Mouse (Mus musculus): Measurements from ENCODE around the gene Btnl10. TPM values are rescaled to one million over a fixed set of nuclear protein-coding genes. Genes with fewer than 3 reads are reported as not detected.
A peak's percentile ranks its signal among the peaks of the same experiment; 100 is the strongest.

Gene Btnl10
- polyA plus RNA-seq, 1 experiment from 2014 or later, result 0.10 TPM

GRCm38 (mm10) chr11:58904410-58904718, 13.3 kb upstream of the Btnl10 start:
- Histone ChIP-seq H3K9me3 (ENCODE audit: low read length) (no peaks in the 10 kb centered on the region), H3K9ac (replicated peaks; ENCODE audit: low read length) (peak overlapping the region; percentile 70), H3K4me3 (ENCODE audit: low read length) (peak overlapping the region; percentile 90), H3K36me3 (ENCODE audit: insufficient read depth, low read length) (peaks cover 21% of the 10 kb centered on the region; the same call in 1 of the 2 replicates), H3K4me2 (replicated peaks; ENCODE audit: low read depth, low read length) (peak overlapping the region; percentile 90), H3K27ac (ENCODE audit: low read length) (peak overlapping the region; percentile 61), H3K4me1 (ENCODE audit: insufficient read depth, low read length) (peaks cover 12% of the 10 kb centered on the region), H3K27me3 (ENCODE audit: insufficient read depth, low read length) (no peaks in the 10 kb centered on the region)
- ATAC-seq (ENCODE audit: low FRiP score, low TSS enrichment), result peak; percentile 5; the same call in 1 of the 2 replicates
- 2% methylated on average over 8 of the region's 8 CpGs for WGBS

- H3K4me3 ChIP-seq (ENCODE audit: low read length), result no peak overlapping the region; the same call in 1 of the 2 replicates
- H3K27me3 ChIP-seq (ENCODE audit: insufficient read depth, low read length), result no peaks in the 10 kb centered on the region
- peaks cover 12% of the 10 kb centered on the region for H3K4me1 ChIP-seq (ENCODE audit: insufficient read depth, low read length)
- peak overlapping the region; percentile 90; the same call in 1 of the 2 replicates for H3K4me2 ChIP-seq (replicated peaks; ENCODE audit: low read depth, low read length)
- no peak overlapping the region for H3K9ac ChIP-seq (replicated peaks; ENCODE audit: low read length)
- H3K27ac ChIP-seq (ENCODE audit: low read length), result no peak overlapping the region
- no peaks in the 10 kb centered on the region for H3K9me3 ChIP-seq (ENCODE audit: low read length)
- WGBS, result 56% methylated on average over 6 of the region's 6 CpGs
- ATAC-seq (ENCODE audit: low FRiP score, low TSS enrichment), result no peak
- H3K36me3 ChIP-seq (ENCODE audit: insufficient read depth, low read length), result peaks cover 19% of the 10 kb centered on the region; the same call in 1 of the 2 replicates
Measured at GRCm38 (mm10) chr11:58904838-58905237, 12.9 kb upstream of the Btnl10 start.

DNA sequence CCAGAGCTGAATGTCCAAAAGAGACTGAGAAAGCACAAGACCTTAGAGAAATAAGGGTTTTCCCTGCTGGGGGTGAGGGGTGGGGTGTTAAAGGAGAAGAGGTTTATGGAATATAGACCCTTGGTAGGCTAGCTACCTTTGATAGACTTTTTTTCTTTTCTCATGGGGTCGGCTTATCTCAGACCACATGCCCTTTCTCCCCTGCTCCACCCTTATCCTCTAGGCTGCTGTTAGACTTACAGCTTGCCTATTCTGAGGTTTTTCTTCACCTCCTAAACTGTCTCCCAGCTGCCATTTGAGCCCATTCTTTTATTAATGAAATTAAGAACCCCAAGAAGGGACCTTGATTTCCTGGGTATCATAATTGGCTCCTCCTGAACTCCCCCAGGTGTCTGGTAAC, 3.9 kb upstream of the Btnl10 start:
- Histone ChIP-seq H3K4me1 (ENCODE audit: insufficient read depth, low read length) (no peaks in the 10 kb centered on the region), H3K9me3 (ENCODE audit: low read length) (no peaks in the 10 kb centered on the region), H3K27me3 (ENCODE audit: insufficient read depth, low read length) (no peaks in the 10 kb centered on the region), H3K36me3 (ENCODE audit: insufficient read depth, low read length) (no peaks in the 10 kb centered on the region), H3K4me3 (ENCODE audit: low read length) (no peak overlapping the region), H3K27ac (ENCODE audit: low read length) (no peak overlapping the region), H3K9ac (replicated peaks; ENCODE audit: low read length) (no peak overlapping the region), H3K4me2 (replicated peaks; ENCODE audit: low read depth, low read length) (no peak overlapping the region)
- 67% methylated on average over 1 of the region's 1 CpGs for WGBS
- no peak for ATAC-seq (ENCODE audit: low FRiP score, low TSS enrichment)

- Histone ChIP-seq H3K36me3 (ENCODE audit: insufficient read depth, low read length) (no peaks in the 10 kb centered on the region), H3K9me3 (ENCODE audit: low read length) (no peaks in the 10 kb centered on the region), H3K27me3 (ENCODE audit: insufficient read depth, low read length) (no peaks in the 10 kb centered on the region), H3K9ac (replicated peaks; ENCODE audit: low read length) (peak overlapping the region; percentile 61), H3K4me2 (replicated peaks; ENCODE audit: low read depth, low read length) (peak overlapping the region; percentile 56), H3K27ac (ENCODE audit: low read length) (no peak overlapping the region), H3K4me3 (ENCODE audit: low read length) (peak overlapping the region; percentile 33), H3K4me1 (ENCODE audit: insufficient read depth, low read length) (no peaks in the 10 kb centered on the region)
- 17% methylated on average over 17 of the region's 17 CpGs for WGBS
- ATAC-seq (ENCODE audit: low FRiP score, low TSS enrichment), result peak; percentile 54
Measured at GRCm38 (mm10) chr11:58914461-58915028, 3.2 kb upstream of the Btnl10 start.

DNA sequence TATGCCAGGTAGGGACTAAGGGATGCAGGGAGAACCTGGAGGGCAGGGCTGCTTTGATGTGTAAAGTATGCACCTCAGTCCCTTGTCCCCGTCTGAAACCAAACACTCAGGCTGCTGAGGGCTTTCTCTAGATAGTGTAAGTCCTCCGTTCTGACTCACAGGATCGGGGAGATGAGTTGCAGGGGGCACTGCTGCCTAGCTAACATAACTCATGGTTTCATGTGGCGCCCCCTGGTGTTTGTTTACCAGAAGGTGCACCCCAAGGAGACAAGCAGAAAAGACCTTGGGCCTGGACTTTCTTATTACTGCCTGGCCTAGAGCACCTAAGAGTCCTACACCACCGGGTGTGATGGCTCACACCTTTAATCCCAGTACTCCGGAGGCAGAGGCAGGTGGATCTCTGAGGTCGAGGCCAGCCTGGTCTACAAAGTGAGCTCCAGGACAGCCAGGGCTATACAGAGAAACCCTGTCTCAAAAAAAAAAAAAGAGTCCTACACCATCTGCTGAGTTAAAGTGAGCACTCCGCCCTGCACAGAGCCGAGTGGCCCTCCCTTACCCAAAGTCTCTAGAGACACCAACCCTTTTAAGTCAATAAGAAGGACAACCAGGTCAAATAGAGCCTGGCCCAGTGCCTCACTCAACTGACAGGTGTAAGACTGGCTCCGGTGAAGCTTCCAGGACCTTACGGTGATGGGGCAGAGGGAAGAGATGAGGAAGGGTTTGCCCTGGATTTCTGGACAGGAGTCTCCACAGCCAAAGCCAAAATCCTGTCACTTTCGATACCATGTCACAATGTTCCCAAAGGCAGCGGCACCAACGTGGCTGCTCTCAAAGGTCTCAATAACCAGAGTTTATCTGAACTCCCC, 596 bp upstream of the Btnl10 start:
- H3K4me3 ChIP-seq (ENCODE audit: low read length), result no peak overlapping the region
- no peaks in the 10 kb centered on the region for H3K4me1 ChIP-seq (ENCODE audit: insufficient read depth, low read length)
- no peaks in the 10 kb centered on the region for H3K9me3 ChIP-seq (ENCODE audit: low read length)
- 56% methylated on average over 14 of the region's 14 CpGs for WGBS
- H3K9ac ChIP-seq (replicated peaks; ENCODE audit: low read length), result no peak overlapping the region
- H3K27me3 ChIP-seq (ENCODE audit: insufficient read depth, low read length), result no peaks in the 10 kb centered on the region
- H3K27ac ChIP-seq (ENCODE audit: low read length), result no peak overlapping the region
- ATAC-seq (ENCODE audit: low FRiP score, low TSS enrichment), result no peak
- no peaks in the 10 kb centered on the region for H3K36me3 ChIP-seq (ENCODE audit: insufficient read depth, low read length)
- H3K4me2 ChIP-seq (replicated peaks; ENCODE audit: low read depth, low read length), result no peak overlapping the region

DNA sequence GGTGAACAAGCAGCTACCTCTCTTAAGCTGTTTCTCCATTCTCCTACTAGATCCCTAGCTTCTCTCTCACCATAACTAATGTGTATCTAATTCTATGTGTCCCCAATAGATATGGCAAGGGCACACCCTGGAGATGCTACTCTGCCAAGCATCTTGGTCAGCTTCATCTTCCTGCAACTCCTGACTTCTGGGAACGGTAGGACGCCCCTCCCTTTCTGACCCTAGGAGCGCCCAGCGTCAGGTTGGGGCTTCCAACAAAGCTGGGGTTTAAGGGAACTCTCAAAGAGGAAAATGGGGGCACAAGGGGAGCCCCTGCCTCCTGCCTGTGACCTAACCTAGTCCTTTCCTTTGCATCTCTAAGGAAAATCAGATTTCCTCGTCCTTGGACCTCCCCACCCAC, 1.1 kb downstream of the Btnl10 start:
- 75% methylated on average over 5 of the region's 5 CpGs for WGBS

GRCm38 (mm10) chr11:58922420-58922819, 4.7 kb downstream of the Btnl10 start:
- Histone ChIP-seq H3K27me3 (ENCODE audit: insufficient read depth, low read length) (no peaks in the 10 kb centered on the region), H3K27ac (ENCODE audit: low read length) (no peak overlapping the region), H3K36me3 (ENCODE audit: insufficient read depth, low read length) (no peaks in the 10 kb centered on the region), H3K4me3 (ENCODE audit: low read length) (no peak overlapping the region), H3K4me2 (replicated peaks; ENCODE audit: low read depth, low read length) (no peak overlapping the region), H3K9me3 (ENCODE audit: low read length) (no peaks in the 10 kb centered on the region), H3K9ac (replicated peaks; ENCODE audit: low read length) (no peak overlapping the region), H3K4me1 (ENCODE audit: insufficient read depth, low read length) (no peaks in the 10 kb centered on the region)
- 78% methylated on average over 9 of the region's 9 CpGs for WGBS
- ATAC-seq (ENCODE audit: low FRiP score, low TSS enrichment), result no peak

More for the DNA sequence above, 1.1 kb downstream of the Btnl10 start:
- no peaks in the 10 kb centered on the region for H3K9me3 ChIP-seq (ENCODE audit: low read length)
- no peaks in the 10 kb centered on the region for H3K27me3 ChIP-seq (ENCODE audit: insufficient read depth, low read length)
- H3K4me2 ChIP-seq (replicated peaks; ENCODE audit: low read depth, low read length), result no peak overlapping the region
- no peak overlapping the region for H3K4me3 ChIP-seq (ENCODE audit: low read length)
- no peak overlapping the region for H3K27ac ChIP-seq (ENCODE audit: low read length)
- no peaks in the 10 kb centered on the region for H3K4me1 ChIP-seq (ENCODE audit: insufficient read depth, low read length)
- no peaks in the 10 kb centered on the region for H3K36me3 ChIP-seq (ENCODE audit: insufficient read depth, low read length)
- H3K9ac ChIP-seq (replicated peaks; ENCODE audit: low read length), result no peak overlapping the region
- ATAC-seq (ENCODE audit: low FRiP score, low TSS enrichment), result no peak

DNA sequence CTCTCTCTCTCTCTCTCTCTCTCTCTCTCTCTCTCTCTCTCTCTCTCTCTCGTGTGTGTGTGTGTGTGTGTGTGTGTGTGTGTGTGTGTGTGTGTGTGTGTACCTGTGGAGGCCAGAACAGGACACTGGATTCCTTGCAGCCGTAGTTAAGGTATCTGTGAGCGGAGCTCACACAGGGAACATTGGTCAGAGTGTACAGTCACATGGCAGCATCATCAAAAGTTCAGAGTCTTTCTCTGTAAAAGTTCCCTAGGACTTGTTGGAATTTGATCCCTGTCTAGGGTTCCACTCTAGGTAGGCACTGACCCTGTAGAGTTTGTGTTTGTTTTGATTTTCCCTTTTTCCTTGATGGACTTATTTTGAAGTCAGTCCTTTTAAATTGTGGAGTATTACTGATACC, 8.9 kb downstream of the Btnl10 start:
- H3K9me3 ChIP-seq (ENCODE audit: low read length), result no peaks in the 10 kb centered on the region
- 78% methylated on average over 2 of the region's 3 CpGs for WGBS
- H3K27ac ChIP-seq (ENCODE audit: low read length), result no peak overlapping the region
- H3K36me3 ChIP-seq (ENCODE audit: insufficient read depth, low read length), result peaks cover 9% of the 10 kb centered on the region; the same call in 1 of the 2 replicates
- H3K27me3 ChIP-seq (ENCODE audit: insufficient read depth, low read length), result no peaks in the 10 kb centered on the region
- H3K4me2 ChIP-seq (replicated peaks; ENCODE audit: low read depth, low read length), result no peak overlapping the region
- H3K4me3 ChIP-seq (ENCODE audit: low read length), result no peak overlapping the region
- no peak overlapping the region for H3K9ac ChIP-seq (replicated peaks; ENCODE audit: low read length)
- no peak for ATAC-seq (ENCODE audit: low FRiP score, low TSS enrichment)
- peaks cover 4% of the 10 kb centered on the region for H3K4me1 ChIP-seq (ENCODE audit: insufficient read depth, low read length)

DNA sequence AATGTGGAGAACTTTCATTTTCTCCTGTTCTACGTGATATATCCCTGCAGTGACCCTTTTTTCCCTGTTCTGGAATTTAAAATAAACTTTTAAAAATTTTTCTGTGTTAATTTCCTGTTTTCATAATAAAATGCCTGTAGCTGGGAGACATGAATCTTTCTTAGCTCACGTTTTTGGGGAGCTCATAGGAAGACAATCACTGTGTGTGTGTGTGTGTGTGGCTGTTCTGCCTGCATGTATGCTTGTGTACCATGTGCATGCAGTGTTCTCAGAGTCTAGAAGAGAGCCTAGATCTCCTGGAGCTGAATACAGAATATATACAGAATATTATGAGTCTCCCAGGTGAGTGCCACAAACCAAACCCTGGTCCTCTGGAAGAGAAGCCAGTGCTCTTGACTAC, 9.3 kb downstream of the Btnl10 start:
- H3K4me1 ChIP-seq (ENCODE audit: insufficient read depth, low read length), result peaks cover 4% of the 10 kb centered on the region
- 55% methylated on average over 2 of the region's 2 CpGs for WGBS
- no peak overlapping the region for H3K27ac ChIP-seq (ENCODE audit: low read length)
- no peak for ATAC-seq (ENCODE audit: low FRiP score, low TSS enrichment)
- no peak overlapping the region for H3K4me2 ChIP-seq (replicated peaks; ENCODE audit: low read depth, low read length)
- no peak overlapping the region for H3K4me3 ChIP-seq (ENCODE audit: low read length)
- no peaks in the 10 kb centered on the region for H3K9me3 ChIP-seq (ENCODE audit: low read length)
- H3K9ac ChIP-seq (replicated peaks; ENCODE audit: low read length), result no peak overlapping the region
- no peaks in the 10 kb centered on the region for H3K27me3 ChIP-seq (ENCODE audit: insufficient read depth, low read length)
- peaks cover 13% of the 10 kb centered on the region for H3K36me3 ChIP-seq (ENCODE audit: insufficient read depth, low read length)
